Mouse (Mus musculus) kidney, postnatal 4 days (tissue): ENCODE data around the gene Ccl5.

ENCODE experiments used
- DNase-seq, 2 experiments: peaks; one replicate each; pipeline ENCODE4 v3.0.0; 2021; ENCODE audit warnings: mixed read lengths in 2 of 2

Gene Ccl5

DNA sequence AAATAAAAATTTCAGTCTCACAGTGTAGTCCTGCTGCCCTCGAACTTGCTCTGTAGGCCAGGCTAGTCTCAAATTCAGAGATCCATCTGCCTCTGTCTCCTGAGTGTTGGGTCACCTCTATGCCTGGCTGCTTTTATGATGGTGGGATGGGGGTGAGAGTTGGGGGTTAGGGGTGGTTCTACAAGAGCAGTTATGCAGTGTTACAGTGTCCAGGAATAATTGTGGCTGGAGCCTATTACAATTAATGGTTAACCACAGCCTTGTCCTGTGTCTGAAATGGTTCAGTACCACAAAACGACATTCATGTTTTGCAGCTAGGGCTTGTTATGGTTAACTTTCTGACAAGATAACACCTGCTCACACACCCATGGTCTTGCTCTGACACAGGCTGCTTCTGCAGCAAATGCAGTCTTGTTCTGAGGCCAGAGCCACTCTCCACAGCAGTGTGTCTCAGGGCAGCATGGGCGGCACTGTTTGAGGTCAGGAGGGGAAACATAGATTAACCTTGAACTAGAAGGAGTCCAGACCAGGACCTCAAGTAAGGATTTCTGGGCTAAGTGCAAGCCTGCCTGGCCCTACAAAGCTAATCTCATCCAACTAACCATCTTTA, 8.5 kb upstream of the Ccl5 start:
- peak; percentile 26 to 40 for DNase-seq

DNA sequence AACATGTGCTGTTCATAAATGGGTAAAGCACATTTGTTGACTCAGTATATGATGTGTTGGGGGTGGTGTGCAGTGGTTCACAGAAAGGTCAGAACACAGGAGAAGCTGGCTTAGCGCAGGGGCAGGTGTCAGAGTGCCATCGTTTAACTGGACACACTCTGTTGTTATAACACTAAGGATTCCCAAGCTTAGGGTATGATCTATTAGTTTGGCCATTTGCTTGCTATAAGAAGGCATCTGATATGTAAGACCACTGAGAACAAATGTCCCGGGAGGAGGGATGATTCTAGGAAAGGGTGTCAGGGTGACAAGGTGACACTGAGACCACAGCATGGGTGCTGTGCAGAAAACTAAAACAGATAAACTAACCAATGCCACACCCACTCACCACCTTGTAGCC, 6.5 kb upstream of the Ccl5 start:
- DNase-seq, result no peak

DNA sequence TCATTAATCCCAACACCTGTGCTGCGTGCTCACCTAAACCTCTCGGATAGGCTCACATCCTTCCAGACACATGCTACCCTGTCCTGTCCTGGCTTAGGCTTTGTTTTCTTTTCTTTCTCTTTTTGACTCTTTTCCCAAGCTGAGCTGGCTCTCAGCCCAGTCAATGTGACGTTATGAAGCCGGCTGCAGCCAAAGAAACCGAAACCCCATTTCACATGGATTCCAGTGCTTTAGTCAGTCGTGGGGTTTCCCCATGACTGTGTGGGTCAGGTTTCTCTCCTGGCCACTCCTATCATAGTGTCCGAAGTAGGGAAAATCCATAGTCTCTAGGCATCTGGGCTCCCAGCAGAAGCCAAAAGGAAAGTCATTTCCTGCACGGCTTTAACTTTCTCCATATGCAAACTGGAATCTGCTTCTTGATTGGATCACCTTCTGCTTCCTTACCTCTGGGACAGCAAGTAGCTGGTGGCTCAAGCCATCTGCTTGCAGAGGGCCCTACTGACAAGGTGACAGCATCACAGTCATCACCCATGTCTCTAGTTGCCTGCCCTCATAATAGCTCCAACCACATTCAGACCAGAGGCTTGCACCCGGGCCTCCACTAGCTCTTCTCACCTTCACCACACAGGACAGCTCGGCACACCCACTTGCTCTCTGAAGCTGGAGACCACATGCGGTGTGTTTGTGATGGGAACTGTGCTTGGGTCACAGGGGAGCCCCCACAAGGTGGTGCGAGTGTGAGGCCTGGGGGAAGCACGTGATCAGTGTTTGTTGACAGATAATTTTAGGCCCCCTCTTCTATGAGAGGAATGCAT, 4.5 kb upstream of the Ccl5 start:
- peak; percentile 81 to 84 for DNase-seq

DNA sequence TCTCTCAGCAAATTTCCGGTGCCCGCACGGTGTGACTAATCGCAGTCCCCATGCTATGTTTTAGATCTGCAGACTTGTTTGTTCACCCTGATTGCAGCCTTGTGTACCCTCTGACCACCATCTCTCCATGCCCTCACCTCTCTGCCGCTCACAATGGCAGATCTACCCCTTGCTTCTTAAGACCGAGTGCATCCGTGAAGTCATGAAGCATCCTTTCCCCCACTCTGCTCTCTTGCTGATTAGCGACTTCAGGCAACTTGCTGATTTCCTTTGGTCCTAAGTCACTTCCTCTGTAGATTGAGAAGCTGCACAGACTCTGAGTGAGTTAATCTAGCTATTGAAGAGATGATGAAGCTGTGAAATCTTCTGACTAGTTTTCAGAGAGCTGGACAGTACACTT, 3.8 kb upstream of the Ccl5 start:
- no peak for DNase-seq

DNA sequence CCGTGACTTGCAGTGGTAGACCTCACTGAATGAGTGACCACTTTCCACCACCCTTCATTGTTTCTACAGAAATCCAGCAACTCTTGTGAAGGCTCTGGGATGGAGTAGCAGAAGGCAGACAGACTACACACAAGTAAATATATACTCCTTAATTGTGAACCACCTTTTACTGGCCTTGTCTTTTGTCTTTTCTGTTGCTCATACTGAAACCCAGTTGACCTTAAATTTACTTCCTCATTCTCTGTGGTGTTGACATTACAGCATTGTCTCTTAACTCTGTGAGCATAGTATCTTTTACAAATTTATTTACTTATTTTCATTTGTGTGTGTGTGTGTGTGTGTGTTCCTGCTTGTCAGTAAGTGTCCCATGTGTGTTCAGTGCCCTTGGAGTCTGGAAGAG, 2.9 kb upstream of the Ccl5 start:
- no peak for DNase-seq

GRCm38 (mm10) chr11:83529024-83529423, 1.3 kb downstream of the Ccl5 start:
- no peak for DNase-seq

- DNase-seq, result no peak
Measured at GRCm38 (mm10) chr11:83522075-83522474, 8.2 kb downstream of the Ccl5 start, which contains the start of gene Heatr9. TSS of gene Heatr9 (minus strand) at chr11:83522175.

DNA sequence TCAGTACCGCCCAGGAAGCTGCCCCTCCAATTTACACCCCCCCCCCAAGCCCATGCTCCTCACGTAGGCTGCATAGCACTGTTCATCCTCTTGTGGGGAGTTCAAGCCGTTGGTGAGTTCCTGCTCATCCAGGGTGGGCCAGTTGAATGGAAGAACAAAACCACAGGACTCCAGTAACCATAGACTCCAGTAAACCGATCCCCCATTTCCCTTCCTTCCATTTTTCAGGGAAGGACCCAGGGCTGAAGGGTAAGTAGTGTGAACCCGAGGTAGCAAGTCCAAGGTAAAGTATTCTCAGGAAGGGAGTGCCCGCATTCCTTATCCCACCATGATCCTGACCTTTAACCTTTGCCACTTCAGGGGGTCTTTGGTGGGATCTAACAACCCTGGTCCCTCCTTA, 11.9 kb downstream of the Ccl5 start:
- no peak for DNase-seq

- DNase-seq, result no peak
Measured at GRCm38 (mm10) chr11:83517153-83517552, 13.2 kb downstream of the Ccl5 start.

DNA sequence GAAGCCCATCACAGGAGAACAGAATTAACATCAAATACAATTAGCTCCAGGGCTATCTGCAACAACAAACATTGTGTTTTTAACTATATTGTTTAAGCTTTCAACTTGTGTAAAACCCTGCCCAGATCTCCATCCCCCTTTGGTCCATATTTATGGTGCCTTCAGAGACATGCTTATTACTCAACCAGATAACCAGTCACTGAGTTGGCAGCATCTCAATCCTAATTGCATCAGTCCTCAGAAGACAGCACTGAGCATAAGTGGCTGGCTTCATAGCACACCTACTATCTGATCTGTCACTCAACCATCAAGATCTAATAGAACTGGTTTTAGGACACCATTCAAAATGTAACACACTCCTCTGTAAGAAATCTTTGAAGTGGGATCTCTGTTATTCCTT, 20.8 kb downstream of the Ccl5 start:
- no peak for DNase-seq

DNA sequence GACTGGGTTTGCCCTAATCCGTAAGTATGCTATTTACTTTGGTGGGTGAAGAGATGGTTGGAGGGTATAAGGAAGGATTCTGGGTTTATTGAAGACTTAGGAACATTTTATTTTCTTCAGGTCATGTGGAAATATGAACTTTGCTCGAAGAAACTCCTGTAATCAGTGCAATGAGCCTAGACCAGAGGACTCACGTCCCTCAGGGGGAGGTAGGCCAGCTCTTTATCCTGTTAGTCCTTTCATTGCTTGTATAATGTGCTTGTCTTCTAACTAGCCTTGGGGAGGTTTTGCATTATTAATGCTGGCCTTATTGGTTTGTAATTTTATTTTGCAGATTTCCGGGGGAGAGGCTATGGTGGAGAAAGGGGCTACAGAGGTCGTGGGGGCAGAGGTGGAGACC, 26.0 kb downstream of the Ccl5 start:
- no peak for DNase-seq

GRCm38 (mm10) chr11:83495571-83495970, 34.7 kb downstream of the Ccl5 start:
- no peak for DNase-seq

DNA sequence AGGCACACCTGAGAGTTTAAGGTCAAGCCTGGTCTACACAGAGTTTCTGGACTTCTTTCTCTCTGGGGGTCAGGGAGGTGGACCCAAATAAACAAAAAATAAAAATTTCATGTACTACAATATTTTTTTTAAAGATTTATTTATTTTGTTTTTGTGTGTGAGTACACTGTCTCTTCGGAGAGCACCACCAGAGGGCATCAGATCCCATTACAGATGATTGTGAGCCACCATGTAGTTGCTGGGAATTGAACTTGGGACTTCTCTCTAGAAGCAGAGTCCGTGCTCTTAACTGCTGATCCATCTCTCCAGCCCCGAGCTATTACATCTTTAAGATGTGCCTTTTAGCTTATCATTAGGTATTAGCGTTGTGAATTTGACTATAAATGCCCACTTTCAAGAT, 38.8 kb downstream of the Ccl5 start:
- peak in 1 of 2 experiments; percentile 7 for DNase-seq
